Mouse (Mus musculus) monocyte, adult 2 months (primary cell): Measurements from ENCODE around the gene Shpk.

Source experiments
- DNase-seq, 2 experiments: peaks; one replicate each; pipeline ENCODE4 v3.0.0; 2022; ENCODE audit warnings: low spot score in 2 of 2, low read depth in 1 of 2

Shpk gene

GRCm38 (mm10) chr11:73258664-73259063 is 59.4 kb downstream of the Shpk start:
- DNase-seq, result no peak

- no peak for DNase-seq
Measured at GRCm38 (mm10) chr11:73260457-73260856, 61.2 kb downstream of the Shpk start.

GRCm38 (mm10) chr11:73261385-73261784 is 62.1 kb downstream of the Shpk start:
- no peak for DNase-seq

- DNase-seq, result no peak
Measured at GRCm38 (mm10) chr11:73267267-73267666, 68.0 kb downstream of the Shpk start, which contains the start of gene Trpv3. Trpv3 (plus strand) TSS chr11:73267388.
